Comparison of ENCODE assay signal across 10 mouse cellular contexts in the genomic region with DNA sequence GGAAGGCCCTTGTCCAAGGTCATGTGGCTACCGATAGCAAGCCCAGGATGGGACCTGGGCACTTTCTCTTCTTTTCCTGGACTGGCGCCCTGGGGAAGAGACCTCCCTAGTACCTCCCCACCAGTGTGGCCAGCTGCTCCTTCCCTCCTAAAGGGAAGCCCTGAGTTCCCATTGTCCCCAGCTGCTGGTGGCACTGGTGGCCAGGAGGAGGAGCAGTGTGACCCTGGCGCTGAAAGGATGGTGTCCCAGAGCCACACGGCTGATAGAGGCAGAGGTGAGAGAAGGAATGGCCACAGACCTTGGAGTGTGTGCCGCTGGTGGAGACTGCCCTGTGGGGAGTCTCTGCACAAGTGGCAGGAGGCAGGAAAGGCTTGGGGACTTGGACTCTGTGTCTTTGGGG. TPM values are rescaled to one million over a fixed set of nuclear protein-coding genes. Genes with fewer than 3 reads are reported as not detected.
DNase-seq lines count a peak whose midpoint lies in the region; ATAC-seq and TF ChIP-seq lines count a peak whose summit lies in the region.
"Had no signal": no experiment of that assay in that cellular context is flagged by ENCODE, and none has a peak within 500 bp of the region (broad histone marks: within the 10 kb centered on the region; RNA-seq: fewer than 3 reads in every experiment).

No protein-coding gene starts in this region.

- no peaks in the 10 kb centered on the region for H3K27me3 ChIP-seq in kidney, postnatal 0 days (ENCODE audit: insufficient read depth, low read length)
- H3K27me3 ChIP-seq in embryonic facial prominence, embryonic 15.5 days = no peaks in the 10 kb centered on the region
- no peaks in the 10 kb centered on the region for H3K27me3 ChIP-seq in intestine, postnatal 0 days (replicated peaks; ENCODE audit: control insufficient read depth, insufficient read depth, low read length)

- TF ChIP-seq CTCF in kidney, postnatal 0 days (IDR thresholded peaks at IDR 0.05; ENCODE audit: low read depth) = peak; percentile 47; the same call in 1 of the 2 replicates
- TF ChIP-seq CTCF in intestine, postnatal 0 days (IDR thresholded peaks at IDR 0.05; ENCODE audit: low read depth) = peak; percentile 43

- ATAC-seq in kidney, postnatal 0 days (replicated peaks; ENCODE audit: low FRiP score, low read depth) = no peak
- no peak for ATAC-seq in embryonic facial prominence, embryonic 15.5 days (ENCODE audit: insufficient number of reproducible peaks, low FRiP score, low TSS enrichment, low read depth)
- no peak for ATAC-seq in intestine, postnatal 0 days
- no peak for ATAC-seq in megakaryocyte-erythroid progenitor cell, adult 5-6 weeks (replicated peaks; ENCODE audit: low FRiP score, low TSS enrichment, poor library complexity, severe bottlenecking)

- no peak overlapping the region for H3K4me2 ChIP-seq in kidney, postnatal 0 days (ENCODE audit: low read length)
- H3K4me2 ChIP-seq in embryonic facial prominence, embryonic 15.5 days (replicated peaks) = no peak overlapping the region
- no peak overlapping the region for H3K4me2 ChIP-seq in intestine, postnatal 0 days (replicated peaks; ENCODE audit: low read depth)

- H3K36me3 ChIP-seq in kidney, postnatal 0 days (ENCODE audit: insufficient read depth, low read length) = 0 out of 2 replicates have a peak, but pooled peaks cover 13% of the 10 kb centered on the region
- H3K36me3 ChIP-seq in embryonic facial prominence, embryonic 15.5 days = peaks cover 28% of the 10 kb centered on the region
- H3K36me3 ChIP-seq in intestine, postnatal 0 days (ENCODE audit: control insufficient read depth, insufficient read depth) = peaks cover 66% of the 10 kb centered on the region

- WGBS in kidney, postnatal 0 days = 54% methylated on average over 5 of the region's 5 CpGs
- 47% methylated on average over 5 of the region's 5 CpGs for WGBS in embryonic facial prominence, embryonic 15.5 days
- 64% methylated on average over 5 of the region's 5 CpGs for WGBS in intestine, postnatal 0 days

- H3K9me3 ChIP-seq in kidney, postnatal 0 days (replicated peaks; ENCODE audit: low read length) = no peaks in the 10 kb centered on the region
- no peaks in the 10 kb centered on the region for H3K9me3 ChIP-seq in embryonic facial prominence, embryonic 15.5 days (replicated peaks)
- no peaks in the 10 kb centered on the region for H3K9me3 ChIP-seq in intestine, postnatal 0 days (ENCODE audit: control insufficient read depth)
- H3K9me3 ChIP-seq: megakaryocyte, embryonic 14.5 days had no signal

- H3K27ac ChIP-seq in kidney, postnatal 0 days = no peak overlapping the region
- H3K27ac ChIP-seq in embryonic facial prominence, embryonic 15.5 days (replicated peaks) = peak overlapping the region; percentile 6; the same call in 1 of the 2 replicates
- H3K27ac ChIP-seq in intestine, postnatal 0 days (ENCODE audit: low read depth, low read length) = no peak overlapping the region

- H3K4me3 ChIP-seq in kidney, postnatal 0 days (replicated peaks; ENCODE audit: low read depth, low read length) = no peak overlapping the region
- H3K4me3 ChIP-seq in embryonic facial prominence, embryonic 15.5 days (replicated peaks) = no peak overlapping the region
- H3K4me3 ChIP-seq in intestine, postnatal 0 days (ENCODE audit: low read depth, low read length) = no peak overlapping the region
- H3K4me3 ChIP-seq: megakaryocyte, embryonic 14.5 days had no signal

- DNase-seq in kidney, postnatal 0 days (ENCODE audit: low spot score) = no peak
- no peak for DNase-seq in kidney, postnatal 14 days
- DNase-seq in retina, postnatal 1 day = peak; percentile 76
- DNase-seq in spleen, adult 12 weeks (ENCODE audit: low spot score) = no peak
- DNase-seq in left cerebral cortex, adult 9 months (ENCODE audit: low spot score in 2 of 2) = no peak
- DNase-seq: adrenal gland, postnatal 10 days had no signal

- peaks cover 27% of the 10 kb centered on the region for H3K4me1 ChIP-seq in kidney, postnatal 0 days (replicated peaks; ENCODE audit: insufficient read depth, low read length)
- peaks cover 61% of the 10 kb centered on the region for H3K4me1 ChIP-seq in embryonic facial prominence, embryonic 15.5 days
- H3K4me1 ChIP-seq in intestine, postnatal 0 days (replicated peaks; ENCODE audit: control insufficient read depth, insufficient read depth, low read length) = no peaks in the 10 kb centered on the region

- 0 out of 2 replicates have a peak overlapping the region, but pooled peaks have one; percentile 4 for H3K9ac ChIP-seq in kidney, postnatal 0 days (ENCODE audit: low read depth, low read length)
- H3K9ac ChIP-seq in embryonic facial prominence, embryonic 15.5 days = no peak overlapping the region
- H3K9ac ChIP-seq in intestine, postnatal 0 days (ENCODE audit: low read depth, low read length) = no peak overlapping the region

RNA-seq across cellular contexts. Expression of a gene that starts 41.5 kb away (rescaled TPM):
- polyA plus RNA-seq in kidney, postnatal 0 days (2015; fragmentation: Nextera tagmentation; extraction: Ambion mirVana) = 14.0 TPM in 2 replicates
- polyA plus RNA-seq in embryonic facial prominence, embryonic 15.5 days (2015; fragmentation: Nextera tagmentation; extraction: Ambion mirVana) = 20.7 and 21.3 TPM in 2 replicates
- 23.9 and 25.1 TPM in 2 replicates for polyA plus RNA-seq in intestine, postnatal 0 days (2015; fragmentation: Nextera tagmentation; extraction: Ambion mirVana)
- total RNA-seq in megakaryocyte-erythroid progenitor cell, adult 5-6 weeks (2014; fragmentation: Nextera tagmentation) = 0.42 TPM in 1 of 2 replicates, not detected in the other
- total RNA-seq in megakaryocyte-erythroid progenitor cell, adult 5-6 weeks (2017) = 0.75 and 1.3 TPM in 2 replicates
